Mouse (Mus musculus) right cerebral cortex, postnatal 25 days (tissue): ENCODE results near the gene Unc13a.

ENCODE experiments used
- DNase-seq: peaks from one replicate; pipeline ENCODE4 v3.0.0; 2022

Unc13a gene

GRCm38 (mm10) chr8:71612141-71612540 lies 59.4 kb downstream of the Unc13a start:
- no peak for DNase-seq

DNA sequence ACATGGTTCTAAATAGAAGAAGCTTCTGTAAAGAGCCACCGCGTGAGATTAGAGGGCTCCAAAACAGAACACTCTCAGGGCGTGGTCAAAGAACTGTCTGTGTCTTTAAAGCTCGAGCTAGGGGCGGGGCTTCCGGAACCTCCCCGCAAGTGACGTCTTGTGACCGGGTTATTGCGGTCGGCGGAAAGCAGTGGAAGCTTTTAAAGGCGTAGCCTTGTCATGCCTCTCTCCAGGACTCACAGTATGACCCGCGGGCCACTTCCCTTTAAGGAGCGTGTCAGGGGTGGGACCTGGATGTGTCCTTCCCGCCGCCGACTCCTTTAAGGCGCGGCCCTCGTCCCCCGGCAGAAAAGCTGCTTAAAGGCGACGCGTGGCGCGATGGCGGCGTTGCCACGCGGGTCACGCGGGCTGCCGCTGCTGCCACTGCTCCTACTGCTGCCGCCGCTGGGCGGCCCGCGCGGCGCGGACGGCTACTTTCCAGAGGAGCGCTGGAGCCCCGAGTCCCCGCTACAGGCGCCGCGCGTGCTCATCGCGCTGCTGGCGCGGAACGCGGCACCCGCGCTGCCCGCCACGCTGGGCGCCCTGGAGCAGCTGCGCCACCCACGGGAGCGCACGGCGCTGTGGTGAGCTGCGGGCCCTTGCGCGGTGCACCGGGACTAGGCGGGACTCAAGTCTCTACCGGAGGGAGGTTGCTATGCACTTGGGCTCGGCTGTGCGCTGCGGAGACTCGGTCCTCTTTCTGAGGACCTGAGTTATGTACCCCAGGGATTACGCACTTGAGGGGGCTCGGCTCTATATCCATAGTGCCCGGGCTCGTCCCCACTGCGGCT lies 60.5 kb downstream of the Unc13a start, which contains the start of gene Colgalt1:
Gene Colgalt1 (plus strand): TSS at position 177 of the 830 bp plus-strand sequence.
- peak; percentile 97 for DNase-seq

DNA sequence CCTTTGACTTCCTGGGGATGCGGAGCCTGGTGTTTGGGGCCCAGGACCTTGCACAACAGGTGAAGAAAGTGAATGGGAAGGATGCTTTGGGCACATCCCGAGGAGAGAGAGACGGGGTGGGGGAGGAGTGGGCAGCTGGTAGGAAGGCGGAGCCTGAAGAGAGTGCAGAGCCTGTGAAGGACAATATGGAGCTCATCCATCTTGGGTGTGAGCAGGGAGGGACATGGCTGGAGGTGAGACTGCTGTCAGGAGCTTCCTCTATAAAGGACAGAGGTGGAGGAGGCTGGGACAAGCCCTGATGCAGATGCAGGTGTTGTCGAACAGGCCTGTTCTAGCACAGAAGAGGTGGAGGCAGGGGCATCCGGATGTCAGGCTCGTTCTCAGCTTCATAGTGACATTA lies 67.5 kb downstream of the Unc13a start:
- DNase-seq: no peak

- DNase-seq: no peak
Observed at GRCm38 (mm10) chr8:71602666-71603334, 68.8 kb downstream of the Unc13a start.

DNA sequence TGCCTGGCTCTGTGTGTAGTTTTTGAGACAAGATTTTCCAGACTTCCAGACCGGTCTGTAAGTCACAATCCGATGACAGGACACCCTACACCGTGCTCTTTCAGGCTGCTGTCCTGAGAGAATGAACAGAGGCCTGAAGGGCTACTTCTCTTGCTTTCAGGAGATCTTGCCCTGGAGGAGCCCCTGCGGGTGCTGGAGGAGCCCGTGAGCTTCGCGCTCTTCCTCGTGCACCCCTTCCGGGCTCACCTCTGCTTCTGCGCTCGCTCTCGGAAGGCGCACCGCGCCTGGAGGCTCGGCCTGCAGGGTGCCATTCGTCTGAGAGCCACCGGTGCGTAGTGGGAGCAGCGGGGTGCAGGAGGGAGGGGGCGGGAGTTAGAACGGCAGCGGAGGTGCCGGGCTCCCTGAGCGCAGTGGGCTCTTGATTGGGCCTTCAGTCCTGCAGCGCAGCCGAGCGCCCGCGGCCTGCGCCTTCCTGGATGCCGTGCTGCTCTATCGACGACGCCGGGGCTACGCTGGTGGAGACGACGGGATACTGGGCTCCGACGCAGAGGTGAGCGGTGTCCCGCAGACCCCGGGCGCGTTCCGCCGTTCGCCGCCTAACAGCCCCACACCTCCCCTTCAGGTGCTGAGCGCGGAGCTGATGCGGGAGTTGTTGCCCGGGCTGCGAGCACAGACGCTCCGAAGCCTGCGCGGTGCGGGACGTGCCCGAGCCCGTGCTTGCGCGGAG lies 69.5 kb downstream of the Unc13a start:
- no peak for DNase-seq

DNA sequence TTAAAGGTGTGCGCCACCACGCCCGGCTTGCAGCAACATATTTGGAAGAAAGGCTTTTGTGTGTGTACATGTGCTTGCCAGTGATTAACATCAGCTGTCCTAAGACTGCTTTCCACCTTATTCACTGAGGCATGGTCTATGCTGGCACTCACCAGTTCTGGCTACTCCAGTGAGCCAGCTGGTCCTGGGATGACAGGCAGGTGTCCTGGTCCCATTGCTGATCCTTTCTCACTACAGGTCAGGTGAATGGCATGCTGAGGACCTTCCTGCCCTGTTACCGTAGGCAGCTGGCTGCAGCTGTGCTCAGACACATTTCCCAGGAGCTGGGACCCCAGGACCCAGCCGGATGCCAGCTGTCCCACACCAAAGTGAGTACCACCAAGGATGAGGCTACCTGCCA lies 72.7 kb downstream of the Unc13a start:
- no peak for DNase-seq

- DNase-seq: no peak
Observed at GRCm38 (mm10) chr8:71598375-71598774, 73.2 kb downstream of the Unc13a start.

DNA sequence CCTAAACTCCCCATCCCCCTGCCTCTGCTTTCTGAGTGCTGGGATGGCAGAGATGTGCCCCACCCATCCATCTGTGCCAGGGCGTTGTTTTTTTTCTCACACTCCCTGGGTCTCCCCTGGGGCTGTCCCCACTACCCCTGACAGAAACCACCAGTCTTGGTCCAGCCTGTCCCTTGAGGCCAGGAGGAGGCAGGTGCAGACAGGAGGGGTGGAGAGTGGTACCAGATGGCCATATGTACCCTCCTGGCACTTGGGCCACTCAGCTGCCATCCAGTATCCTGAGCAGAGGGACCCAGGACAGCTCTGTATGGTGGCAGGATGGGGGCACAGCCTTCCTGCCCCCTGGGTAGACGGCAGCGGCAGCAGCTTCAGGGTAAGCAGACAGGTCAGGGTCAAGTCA lies 74.1 kb downstream of the Unc13a start, which contains the start of gene Fam129c:
Gene Fam129c (plus strand): TSS at position 198 of the 400 bp plus-strand sequence.
- no peak for DNase-seq

DNA sequence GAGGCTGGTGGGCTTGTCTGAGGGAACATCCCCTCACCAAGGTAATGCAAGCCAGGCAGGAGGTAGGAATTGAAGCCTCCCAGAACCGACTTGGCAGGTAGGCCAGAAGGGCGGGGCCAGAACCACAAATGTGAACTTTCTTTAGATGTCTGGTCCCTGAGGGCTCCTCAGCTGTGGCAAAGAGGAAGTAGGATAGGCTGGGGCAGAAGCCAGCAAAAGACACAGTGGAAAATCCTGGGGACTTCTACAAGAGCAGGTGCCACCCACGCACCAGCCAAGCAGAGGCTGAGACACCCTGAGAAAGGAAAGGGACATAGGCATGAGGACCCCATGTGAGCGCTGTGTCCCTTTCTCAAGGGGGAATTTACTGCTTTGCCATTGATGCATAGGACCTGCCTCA lies 74.8 kb downstream of the Unc13a start:
- DNase-seq: no peak

DNA sequence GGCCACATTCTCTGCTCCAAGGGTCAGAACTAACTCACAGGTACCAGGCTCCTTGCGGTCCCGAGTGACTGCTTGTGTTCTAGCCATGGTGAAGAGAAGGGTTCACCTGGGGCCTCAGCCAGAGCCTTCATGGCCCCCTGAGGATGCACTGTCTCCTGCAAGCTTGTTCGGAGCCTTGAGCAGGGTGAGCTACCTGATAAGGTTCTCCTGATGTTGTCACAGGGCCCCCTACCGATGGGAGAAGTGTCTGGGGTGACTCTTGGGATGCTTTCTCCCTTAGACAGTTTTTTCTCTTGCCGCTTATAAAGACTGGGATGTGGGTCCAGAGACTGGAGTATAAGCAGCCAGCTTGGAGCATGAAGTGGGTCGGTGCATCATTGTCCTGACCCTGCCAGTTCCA lies 75.2 kb downstream of the Unc13a start:
- DNase-seq: no peak

DNA sequence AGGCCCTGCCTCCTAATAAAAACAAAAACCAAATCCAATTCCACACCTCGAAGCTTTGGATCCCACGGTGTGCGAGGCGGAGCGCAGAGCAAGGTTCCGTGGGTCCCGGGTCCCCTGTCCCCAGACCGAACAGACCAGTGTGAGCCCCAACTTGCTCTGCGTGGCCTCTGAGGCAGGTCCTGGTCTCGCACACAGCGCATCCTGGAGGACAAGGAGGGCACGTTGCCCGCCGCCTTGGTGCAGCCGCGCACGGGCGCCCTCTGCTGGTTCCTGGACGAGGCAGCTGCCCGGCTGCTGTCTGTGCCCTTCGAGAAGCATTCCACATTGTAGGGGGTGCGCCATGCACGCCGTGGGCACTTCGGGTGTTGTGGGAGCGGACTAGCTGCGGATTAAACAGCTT lies 75.7 kb downstream of the Unc13a start:
- peak; percentile 87 for DNase-seq

GRCm38 (mm10) chr8:71594324-71594722 lies 77.2 kb downstream of the Unc13a start:
- no peak for DNase-seq

- DNase-seq: no peak
Observed at GRCm38 (mm10) chr8:71593556-71594323, 77.8 kb downstream of the Unc13a start.

GRCm38 (mm10) chr8:71592374-71593170 lies 79.0 kb downstream of the Unc13a start:
- peak; percentile 92 for DNase-seq

DNA sequence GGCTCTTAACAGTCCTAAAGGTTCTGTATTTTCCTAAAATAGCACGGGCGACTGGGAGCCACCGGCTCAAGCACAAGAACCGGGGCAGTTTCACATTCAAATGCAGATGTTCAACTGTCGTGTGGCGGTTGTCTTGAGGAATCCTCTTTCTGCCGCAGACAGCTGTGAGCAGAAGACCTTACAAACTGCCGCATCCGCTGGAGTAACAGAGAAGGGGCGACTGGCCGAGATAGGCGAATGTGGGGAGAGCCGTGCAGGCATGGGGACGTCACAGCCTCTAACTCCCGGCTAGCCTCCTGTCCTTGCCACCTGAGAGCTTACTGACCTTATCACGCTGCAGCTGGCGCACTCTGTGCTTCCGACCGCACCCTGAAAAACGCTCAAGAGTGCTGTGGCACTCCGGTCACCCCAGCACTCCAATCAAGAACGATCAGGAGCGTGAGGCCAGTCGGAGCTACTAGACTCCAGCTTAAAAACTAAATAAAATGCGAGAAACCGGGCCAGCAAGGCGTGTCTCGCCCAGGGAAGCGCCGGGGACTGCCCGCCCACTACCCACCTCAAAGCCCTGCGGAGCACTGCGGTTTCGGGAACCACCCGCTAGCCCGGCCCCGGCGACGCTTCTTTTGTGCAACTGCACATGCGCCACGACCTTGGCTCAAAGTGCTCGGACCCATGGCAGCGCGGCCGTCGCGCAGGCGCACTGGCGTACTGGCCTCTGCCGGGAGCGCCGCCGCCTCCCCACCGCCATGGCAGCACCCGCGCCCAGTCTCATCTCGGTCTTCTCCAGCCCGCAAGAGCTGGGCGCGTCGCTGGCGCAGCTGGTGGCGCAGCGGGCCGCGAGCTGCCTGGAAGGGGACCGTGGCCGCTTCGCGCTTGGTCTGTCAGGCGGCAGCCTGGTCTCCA lies 79.8 kb downstream of the Unc13a start, which contains the start of gene Pgls:
Gene Pgls (plus strand): TSS at position 706 of the 903 bp plus-strand sequence.
- peak; percentile 98 for DNase-seq

GRCm38 (mm10) chr8:71591017-71591416 lies 80.5 kb downstream of the Unc13a start:
- DNase-seq: no peak

- no peak for DNase-seq
Observed at GRCm38 (mm10) chr8:71588762-71589161, 82.8 kb downstream of the Unc13a start.

- DNase-seq: no peak
Observed at GRCm38 (mm10) chr8:71586891-71587290, 84.7 kb downstream of the Unc13a start.

DNA sequence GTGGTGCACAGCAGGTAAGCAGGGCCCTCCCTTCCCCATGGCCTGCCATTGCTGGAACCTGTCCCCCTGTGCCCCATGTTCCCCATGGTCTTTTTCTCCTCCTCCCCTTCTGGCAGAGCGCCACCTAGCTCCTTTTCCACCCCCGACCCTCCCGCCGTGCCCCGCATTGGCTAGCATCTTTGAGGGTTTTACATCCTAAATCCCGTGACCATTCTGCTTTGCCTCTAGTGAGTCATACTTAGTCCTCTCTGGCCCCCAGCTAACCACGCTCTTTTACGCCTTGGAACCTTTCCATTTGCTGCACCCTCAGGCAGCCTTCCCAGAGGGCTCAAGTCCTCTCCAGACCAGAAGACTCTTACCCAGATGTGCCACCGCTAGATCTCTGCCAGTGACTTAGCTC lies 91.4 kb downstream of the Unc13a start:
- no peak for DNase-seq

- DNase-seq: no peak
Observed at GRCm38 (mm10) chr8:71579476-71579875, 92.1 kb downstream of the Unc13a start.

GRCm38 (mm10) chr8:71579009-71579408 lies 92.5 kb downstream of the Unc13a start:
- DNase-seq: no peak
